Mouse (Mus musculus) myocyte (in vitro differentiated cells): ENCODE measurements around the gene Prkcq.

Experiments
- CEBPB ChIP-seq: IDR thresholded peaks from 2 replicates; pipeline ENCODE4 v1.6.1; 2011; ENCODE audit warnings: mild to moderate bottlenecking, moderate library complexity; ENCODE audit not compliant: poor library complexity, insufficient read depth, severe bottlenecking
- E2F4 ChIP-seq: IDR thresholded peaks from one replicate; pipeline ENCODE4 v1.6.1; 2011; ENCODE audit warnings: mild to moderate bottlenecking, control low read depth, moderate library complexity; ENCODE audit not compliant: insufficient read depth
- MAX ChIP-seq: IDR thresholded peaks from one replicate; pipeline ENCODE4 v1.6.1; 2011; ENCODE audit warnings: low read depth, mild to moderate bottlenecking, control low read depth
- MYOG ChIP-seq, 3 experiments: IDR thresholded peaks; one replicate each; pipeline ENCODE4 v1.6.1; 2011; ENCODE audit warnings: control low read depth in 2 of 3, low read depth in 2 of 3, mild to moderate bottlenecking in 2 of 3; ENCODE audit not compliant: insufficient read length in 2 of 3, control insufficient read depth in 1 of 3, insufficient read depth in 1 of 3
- POLR2A ChIP-seq: IDR thresholded peaks from one replicate; pipeline ENCODE4 v1.6.1; 2011; ENCODE audit warnings: low read depth, mild to moderate bottlenecking, control low read depth, moderate library complexity; ENCODE audit not compliant: insufficient read length
- POLR2AphosphoS2 ChIP-seq: IDR thresholded peaks from one replicate; pipeline ENCODE4 v1.6.1; 2011; ENCODE audit warnings: low read depth, control low read depth; ENCODE audit not compliant: insufficient read length
- REST ChIP-seq: IDR thresholded peaks from one replicate; pipeline ENCODE4 v1.6.1; 2011; ENCODE audit warnings: mild to moderate bottlenecking, control low read depth, moderate library complexity; ENCODE audit not compliant: insufficient read depth, insufficient read length
- TCF12 ChIP-seq: IDR thresholded peaks from one replicate; pipeline ENCODE4 v1.6.1; 2011; ENCODE audit warnings: mild to moderate bottlenecking, control low read depth; ENCODE audit not compliant: poor library complexity, insufficient read depth, severe bottlenecking
- TCF3 ChIP-seq: IDR thresholded peaks from one replicate; pipeline ENCODE4 v1.6.1; 2011; ENCODE audit warnings: low read depth, control low read depth; ENCODE audit not compliant: insufficient read length
- USF1 ChIP-seq: IDR thresholded peaks from one replicate; pipeline ENCODE4 v1.6.1; 2011; ENCODE audit warnings: low read depth, mild to moderate bottlenecking, control low read depth, moderate library complexity

- TF ChIP-seq TCF12 (no peak), REST (no peak), POLR2AphosphoS2 (no peak), POLR2A (no peak), MAX (no peak), E2F4 (no peak), MYOG (IDR thresholded peaks at IDR 0.05; ENCODE audit: control insufficient read depth in 1 of 3, insufficient read depth in 1 of 3, insufficient read length in 2 of 3, low read depth in 2 of 3) (no peak), CEBPB (no peak), USF1 (no peak), TCF3 (no peak)
Observed at GRCm38 (mm10) chr2:11194732-11195340, 22.9 kb downstream of the Prkcq start.
